Mouse (Mus musculus) ES-E14 (cell line): ENCODE data around the gene Best3. TPM values are rescaled to one million over a fixed set of nuclear protein-coding genes. Genes with fewer than 3 reads are reported as not detected.

ENCODE experiments used
- DNase-seq: peaks from one replicate; pipeline ENCODE4 v3.0.0-alpha.2; 2013; ENCODE audit warnings: low read depth, low spot score
- H3K27ac ChIP-seq: 2 replicates; pipeline ENCODE4 v1.5.1; 2012; ENCODE audit warnings: low read depth, mild to moderate bottlenecking, low read length, moderate library complexity, mixed read lengths; ENCODE audit not compliant: poor library complexity, insufficient read depth, severe bottlenecking
- H3K36me3 ChIP-seq: 2 replicates; pipeline ENCODE4 v1.6.1; 2012; ENCODE audit warnings: mild to moderate bottlenecking, low read length, moderate library complexity, mixed read lengths; ENCODE audit not compliant: control insufficient read depth, poor library complexity, insufficient read depth, severe bottlenecking
- H3K4me1 ChIP-seq, 2 experiments: fragments of 150-350 bp in 1 of 2; sonication (generic) in 1 of 2; 2 replicates each; pipeline ENCODE4 v1.6.1; 2012; ENCODE audit warnings: low read length in 2 of 2, mild to moderate bottlenecking in 1 of 2, mixed read lengths in 1 of 2; ENCODE audit not compliant: control insufficient read depth in 2 of 2, insufficient read depth in 2 of 2, poor library complexity in 1 of 2
- H3K4me3 ChIP-seq, 2 experiments: fragments of 150-350 bp in 1 of 2; sonication (generic) in 1 of 2; 2 replicates each; pipeline ENCODE4 v1.5.1; 2012; ENCODE audit warnings: low read length in 2 of 2, low read depth in 1 of 2, mild to moderate bottlenecking in 1 of 2, mixed read lengths in 1 of 2; ENCODE audit not compliant: insufficient read depth in 1 of 2, poor library complexity in 1 of 2, severe bottlenecking in 1 of 2
- H3K9ac ChIP-seq: 2 replicates; pipeline ENCODE4 v1.6.1; 2012; ENCODE audit warnings: low read depth, mild to moderate bottlenecking, low read length, mixed read lengths; ENCODE audit not compliant: poor library complexity, insufficient read depth, severe bottlenecking
- H3K9me3 ChIP-seq: fragments of 150-350 bp; sonication (generic); 2 replicates; pipeline ENCODE4 v1.6.1; 2012; ENCODE audit warnings: low read depth, mild to moderate bottlenecking, low read length; ENCODE audit not compliant: control insufficient read depth, insufficient read depth
- CHD2 ChIP-seq: IDR thresholded peaks from 2 replicates; pipeline ENCODE4 v1.6.1; 2014; ENCODE audit warnings: mild to moderate bottlenecking, low read depth, low read length, inconsistent platforms
- HCFC1 ChIP-seq: IDR thresholded peaks from 2 replicates; pipeline ENCODE4 v1.6.1; 2012; ENCODE audit warnings: low read length, inconsistent platforms, borderline replicate concordance; ENCODE audit not compliant: insufficient read depth
- MAFK ChIP-seq: IDR thresholded peaks from 2 replicates; pipeline ENCODE4 v1.6.1; 2014; ENCODE audit warnings: mild to moderate bottlenecking, low read depth, low read length, inconsistent platforms; ENCODE audit not compliant: insufficient read depth
- ZC3H11A ChIP-seq: IDR thresholded peaks from 2 replicates; pipeline ENCODE4 v1.6.1; 2012; ENCODE audit warnings: low read depth, mild to moderate bottlenecking, inconsistent platforms, low read length, borderline replicate concordance
- ZNF384 ChIP-seq: IDR thresholded peaks from 2 replicates; pipeline ENCODE4 v1.6.1; 2012; ENCODE audit warnings: low read depth, low read length, inconsistent platforms
- in situ Hi-C, 2 experiments: fragments of 600-800 bp; cut with MboI; formaldehyde crosslinking; loops; one replicate each; pipeline ENCODE4 v1.15.1; 2025; ENCODE audit warnings: low sequenced_read_pairs in 2 of 2, inconsistent platforms in 1 of 2; ENCODE audit not compliant: unreplicated experiment in 2 of 2
- total RNA-seq: library from RNA; depleted of rRNA; stranded (reverse); fragments of 300-350 nt; gene quantifications from 2 replicates; pipeline ENCODE4 v1.2.3, GENCODE M21; 2012

Best3 gene
- total RNA-seq, 1 experiment: 0.36 TPM

DNA sequence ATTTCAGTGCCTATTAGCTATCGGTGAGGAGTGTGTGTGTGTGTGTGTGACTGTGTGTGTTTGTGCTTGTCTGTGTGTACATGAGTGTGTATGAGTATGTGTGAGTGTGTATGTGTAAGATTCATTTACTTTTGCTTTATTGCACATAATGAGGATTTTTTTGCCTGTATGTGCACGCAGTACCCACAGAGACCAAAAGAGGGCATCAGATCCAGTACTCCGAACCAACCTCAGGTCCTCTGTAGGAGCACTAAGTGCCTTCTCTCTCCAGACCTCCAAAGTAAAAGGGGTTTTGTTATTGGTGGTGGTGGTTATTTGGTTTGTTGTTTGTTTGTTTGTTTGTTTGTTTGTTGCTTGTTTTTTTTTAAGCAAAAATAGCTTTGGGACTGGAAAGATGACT lies 5.2 kb upstream of the Best3 start:
- peak; percentile 34 for DNase-seq
- H3K36me3 ChIP-seq: no peaks in the 10 kb centered on the region

DNA sequence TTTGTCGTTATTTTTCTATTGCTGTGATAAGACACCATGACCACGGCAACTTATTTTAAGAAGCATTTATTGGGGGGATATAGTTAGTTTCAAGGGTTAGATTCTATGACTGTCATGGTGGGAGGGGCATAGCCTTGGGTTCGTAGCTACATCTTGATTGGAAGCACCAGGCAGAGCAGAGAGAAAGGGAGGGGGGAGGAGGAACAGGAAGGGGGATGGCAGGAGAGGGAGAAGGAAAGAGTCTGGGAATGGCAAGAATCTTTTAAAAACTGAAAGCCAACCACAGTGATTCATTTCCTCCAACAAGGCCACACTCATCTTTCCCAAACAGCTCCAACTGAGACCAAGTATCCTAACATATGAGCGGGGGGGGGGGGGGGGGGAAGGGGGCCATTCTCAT lies 3.6 kb upstream of the Best3 start:
- H3K9ac ChIP-seq: no peak overlapping the region
- peaks cover 0 to 5% of the 10 kb centered on the region in 2 experiments; a peak in 3 of 4 replicates for H3K4me1 ChIP-seq
- no peak for DNase-seq
- H3K9me3 ChIP-seq: no peaks in the 10 kb centered on the region
- no peaks in the 10 kb centered on the region for H3K36me3 ChIP-seq
- in situ Hi-C loops: no loop called here
- no peak overlapping the region for H3K4me3 ChIP-seq
- TF ChIP-seq CHD2 (no peak), ZNF384 (no peak), HCFC1 (no peak), ZC3H11A (no peak), MAFK (no peak)
- no peak overlapping the region for H3K27ac ChIP-seq

More for the DNA sequence above, 5.2 kb upstream of the Best3 start:
- Histone ChIP-seq H3K4me1 (no peaks in the 10 kb centered on the region; a peak in 2 of 4 replicates), H3K9me3 (no peaks in the 10 kb centered on the region), H3K4me3 (no peak overlapping the region), H3K9ac (no peak overlapping the region), H3K27ac (no peak overlapping the region)
- in situ Hi-C loops: no loop called here
- no peak for TF ChIP-seq CHD2
- no peak for TF ChIP-seq MAFK
- TF ChIP-seq ZC3H11A: 0 out of 2 replicates have a peak, but pooled peaks have one; percentile 11
- no peak for TF ChIP-seq ZNF384

DNA sequence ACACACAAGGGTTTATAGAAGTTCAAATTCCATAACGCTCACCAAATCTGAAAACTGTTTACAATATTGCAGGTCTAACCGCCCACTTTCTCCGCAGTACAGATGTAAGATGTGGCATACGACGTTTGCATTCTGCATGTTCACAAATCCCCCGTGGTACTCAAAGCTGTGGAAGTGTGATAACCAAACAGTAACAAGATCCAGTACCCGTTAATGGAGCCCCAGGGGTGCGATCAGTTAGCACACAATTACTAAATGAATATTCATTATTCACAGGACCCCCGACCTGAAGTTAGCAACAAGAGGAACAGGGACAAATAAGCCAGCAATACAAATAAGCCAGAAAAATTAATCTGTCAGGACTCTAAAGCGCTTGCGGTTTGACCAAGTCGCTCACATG lies 1.3 kb upstream of the Best3 start:
- no peak for TF ChIP-seq ZC3H11A
- H3K9ac ChIP-seq: no peak overlapping the region
- H3K27ac ChIP-seq: no peak overlapping the region
- H3K36me3 ChIP-seq: no peaks in the 10 kb centered on the region
- no peak overlapping the region for H3K4me3 ChIP-seq
- H3K4me1 ChIP-seq: peaks cover 2 to 6% of the 10 kb centered on the region in 2 experiments; a peak in 3 of 4 replicates
- no peak for DNase-seq
- no peaks in the 10 kb centered on the region for H3K9me3 ChIP-seq
- in situ Hi-C loops: no loop called here

DNA sequence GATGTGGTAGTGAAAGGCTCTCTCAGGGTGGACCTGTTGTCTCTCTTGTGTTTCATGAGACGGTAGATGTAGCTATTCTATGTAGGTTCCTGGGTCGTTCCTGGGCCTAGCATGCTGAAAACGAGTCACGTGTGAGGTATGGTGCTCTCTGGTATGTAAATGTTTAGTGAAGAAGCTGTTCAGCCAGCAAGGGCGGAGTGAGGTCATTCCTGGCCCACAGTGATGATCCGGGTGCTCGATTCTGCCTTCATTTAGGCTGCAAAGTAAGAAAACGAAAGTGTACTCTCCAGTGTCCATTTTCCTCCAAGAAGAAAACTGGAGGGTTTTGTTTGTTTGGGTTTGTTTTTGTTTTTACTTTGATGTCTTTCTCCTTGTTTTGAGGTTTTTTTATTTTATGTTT lies 7.9 kb downstream of the Best3 start:
- H3K27ac ChIP-seq: no peak overlapping the region; the same call in 1 of the 2 replicates
- H3K4me3 ChIP-seq: no peak overlapping the region; a peak in 1 of 4 replicates
- no peaks in the 10 kb centered on the region for H3K36me3 ChIP-seq
- in situ Hi-C loops: no loop called here
- H3K9me3 ChIP-seq: no peaks in the 10 kb centered on the region
- peaks cover 3 to 8% of the 10 kb centered on the region in 2 experiments for H3K4me1 ChIP-seq
- no peak for DNase-seq
- TF ChIP-seq ZC3H11A: no peak
- TF ChIP-seq CHD2: no peak
- no peak for TF ChIP-seq MAFK
- TF ChIP-seq HCFC1: no peak
- no peak for TF ChIP-seq ZNF384
- H3K9ac ChIP-seq: no peak overlapping the region

DNA sequence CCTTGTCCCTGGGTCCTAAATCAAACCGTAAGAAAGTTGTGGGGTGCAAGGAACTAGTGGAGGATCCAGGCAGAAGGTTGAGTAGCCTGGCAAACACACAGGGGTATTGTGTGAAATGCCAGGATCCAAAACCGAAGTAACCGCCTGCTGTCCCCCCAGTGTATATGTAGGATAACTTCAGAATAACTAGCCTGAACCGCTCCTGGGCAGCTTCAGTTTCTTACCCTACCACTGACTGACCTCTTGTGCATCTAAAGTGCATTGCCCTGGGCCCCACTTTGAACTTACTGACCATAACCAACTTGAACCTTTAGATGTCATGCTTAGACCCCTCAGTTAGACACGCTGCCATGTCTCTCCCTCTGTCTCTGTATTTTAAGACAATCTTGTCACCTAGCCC lies 9.0 kb downstream of the Best3 start:
- no peaks in the 10 kb centered on the region for H3K9me3 ChIP-seq
- in situ Hi-C loops: no loop called here
- DNase-seq: no peak
- no peak overlapping the region for H3K4me3 ChIP-seq
- TF ChIP-seq ZC3H11A (no peak), HCFC1 (no peak), CHD2 (no peak), ZNF384 (no peak), MAFK (no peak)
- no peaks in the 10 kb centered on the region for H3K36me3 ChIP-seq
- H3K9ac ChIP-seq: no peak overlapping the region
- peaks cover 3 to 8% of the 10 kb centered on the region in 2 experiments for H3K4me1 ChIP-seq
- no peak overlapping the region for H3K27ac ChIP-seq
